ENCODE assay signal across 8 mouse cellular contexts in genomic region chr4:46195781-46196487, GRCm38 (mm10). TPM values are rescaled to one million over a fixed set of nuclear protein-coding genes. Genes with fewer than 3 reads are reported as not detected.
DNase-seq lines count a peak whose midpoint lies in the region; ATAC-seq and TF ChIP-seq lines count a peak whose summit lies in the region.

Gene Xpa, minus strand, starts transcription at chr4:46196311.

- no peaks in the 10 kb centered on the region for H3K9me3 ChIP-seq in ES-E14 (ENCODE audit: control insufficient read depth, insufficient read depth, low read depth, low read length)
- H3K9me3 ChIP-seq in forebrain, embryonic 15.5 days = no peaks in the 10 kb centered on the region

- in situ Hi-C loops in ES-E14 (cut with MboI; ENCODE audit: low sequenced_read_pairs in 2 of 2, unreplicated experiment in 2 of 2) = no loop called here

- WGBS in forebrain, embryonic 15.5 days = under 1% methylated on average over 70 of the region's 70 CpGs
- 1% methylated on average over 68 of the region's 70 CpGs for WGBS in lung, adult 2 months

- H3K4me2 ChIP-seq in forebrain, embryonic 15.5 days (replicated peaks) = peak within 1 kb of the TSS; percentile 62

- H3K4me3 ChIP-seq in ES-E14 (ENCODE audit: insufficient read depth in 1 of 2, low read depth in 1 of 2, low read length in 2 of 2, poor library complexity in 1 of 2, severe bottlenecking in 1 of 2) = peak within 1 kb of the TSS; percentile 89 to 92
- H3K4me3 ChIP-seq in forebrain, embryonic 15.5 days = peak within 1 kb of the TSS; percentile 59
- peak within 1 kb of the TSS; percentile 63 for H3K4me3 ChIP-seq in lung, adult 2 months (replicated peaks; ENCODE audit: extremely low read depth, low read depth, low read length)

- H3K4me1 ChIP-seq in ES-E14 (ENCODE audit: control insufficient read depth in 2 of 2, insufficient read depth in 2 of 2, low read length in 2 of 2, poor library complexity in 1 of 2) = peaks cover 2 to 6% of the 10 kb centered on the region in 2 experiments; a peak in 2 of 4 replicates
- H3K4me1 ChIP-seq in forebrain, embryonic 15.5 days = peaks cover 32% of the 10 kb centered on the region
- H3K4me1 ChIP-seq in lung, adult 2 months (ENCODE audit: control insufficient read depth, insufficient read depth, low read length) = 0 out of 2 replicates have a peak, but pooled peaks cover 5% of the 10 kb centered on the region

- intact Hi-C loops in heart, postnatal 25 days (cut with DNase I) = no loop called here

- H3K27me3 ChIP-seq in forebrain, embryonic 15.5 days = 0 out of 2 replicates have a peak, but pooled peaks cover 8% of the 10 kb centered on the region

- peak within 1 kb of the TSS; percentile 79 for H3K9ac ChIP-seq in ES-E14 (ENCODE audit: insufficient read depth, low read depth, low read length, poor library complexity, severe bottlenecking)
- H3K9ac ChIP-seq in forebrain, embryonic 15.5 days (replicated peaks) = peak within 1 kb of the TSS; percentile 79

- TF ChIP-seq CTCF in lung, adult 2 months (IDR thresholded peaks at IDR 0.05; ENCODE audit: insufficient read depth, low read length) = no peak

- peak; percentile 95; the same call in 1 of the 2 replicates for TF ChIP-seq POLR2A in lung, adult 2 months (IDR thresholded peaks at IDR 0.05; ENCODE audit: borderline replicate concordance, extremely low read depth, low read depth, low read length)

- peak; percentile 96 for ATAC-seq in forebrain, embryonic 15.5 days (replicated peaks)
- peak; percentile 89 for ATAC-seq in neutrophil, adult 5-6 weeks (ENCODE audit: extremely low read depth, insufficient number of reproducible peaks, low FRiP score, poor library complexity, severe bottlenecking)

- peaks cover 2% of the 10 kb centered on the region; the same call in 1 of the 2 replicates for H3K36me3 ChIP-seq in ES-E14 (ENCODE audit: control insufficient read depth, insufficient read depth, low read length, poor library complexity, severe bottlenecking)
- peaks cover 3% of the 10 kb centered on the region; the same call in 1 of the 2 replicates for H3K36me3 ChIP-seq in forebrain, embryonic 15.5 days

- DNase-seq in ES-E14 (ENCODE audit: low read depth, low spot score) = peak; percentile 96
- DNase-seq in cerebellum, adult 11-12 months = peak; percentile 97
- peak; percentile 89 for DNase-seq in heart, postnatal 25 days (ENCODE audit: low spot score)
- DNase-seq in layer of hippocampus, adult 18-20 months (ENCODE audit: low spot score in 2 of 2) = peak; percentile 95 to 97
- peak; percentile 84 for DNase-seq in lung, adult 2 months
- peak; percentile 90 to 94 for DNase-seq in thymus, adult 18-20 months

- H3K27ac ChIP-seq in ES-E14 (ENCODE audit: insufficient read depth, low read depth, low read length, poor library complexity, severe bottlenecking) = no peak within 1 kb of the TSS
- H3K27ac ChIP-seq in forebrain, embryonic 15.5 days (replicated peaks) = peak within 1 kb of the TSS; percentile 88

TF ChIP-seq in ES-E14, 5 proteins besides CTCF, POLR2A, EP300 and RAD21:
- no peak for TF ChIP-seq MAFK (IDR thresholded peaks at IDR 0.05; ENCODE audit: insufficient read depth, low read depth, low read length)
- no peak for TF ChIP-seq CHD2 (IDR thresholded peaks at IDR 0.05; ENCODE audit: low read depth, low read length)
- no peak for TF ChIP-seq ZC3H11A (IDR thresholded peaks at IDR 0.05; ENCODE audit: borderline replicate concordance, low read depth, low read length)
- 0 out of 2 replicates have a peak, but pooled peaks have one; percentile 10 for TF ChIP-seq HCFC1 (IDR thresholded peaks at IDR 0.05; ENCODE audit: borderline replicate concordance, insufficient read depth, low read length)
- TF ChIP-seq ZNF384 (IDR thresholded peaks at IDR 0.05; ENCODE audit: low read depth, low read length) = no peak

RNA-seq across cellular contexts. Expression of gene Xpa, which starts in this region (rescaled TPM):
- 10.5 and 11.7 TPM in 2 replicates for total RNA-seq in ES-E14 (2012; rRNA removed)
- polyA plus RNA-seq in forebrain, embryonic 15.5 days (2015; fragmentation: Nextera tagmentation; extraction: Ambion mirVana) = 32.5 and 33.5 TPM in 2 replicates
- 1 to 10 TPM; 6.9 to 7.0 TPM for total RNA-seq in heart, postnatal 25 days (2021)
- 10 to 100 TPM; 11.9 to 16.3 TPM for total RNA-seq in layer of hippocampus, adult 18-20 months (2021)
- 21.2 and 33.3 TPM in 2 replicates for polyA plus RNA-seq in lung, adult 2 months (2012; rRNA removed)
- total RNA-seq in neutrophil, adult 5-6 weeks (2017) = 62.5 and 81.4 TPM in 2 replicates
